Mouse (Mus musculus) hindbrain, embryonic 11.5 days (tissue): Measurements from ENCODE around the gene Zfp985. TPM values are rescaled to one million over a fixed set of nuclear protein-coding genes. Genes with fewer than 3 reads are reported as not detected.
"Not testable (repeated sequence)": the region's sequence is repeated elsewhere in the genome, so short reads cannot be mapped to it uniquely, and the experiment has no call there.

Source experiments
- ATAC-seq: fragments of 200-750 bp; cut with Nextera tagmentation; 2 replicates; pipeline ENCODE4 v1.8.0; 2017; ENCODE audit warnings: mild to moderate bottlenecking, moderate TSS enrichment, moderate library complexity; ENCODE audit not compliant: low FRiP score
- DNase-seq: peaks from one replicate; pipeline ENCODE4 v3.0.0-alpha.2; 2015; ENCODE audit warnings: low spot score
- H3K27ac ChIP-seq: fragments of 300-500 bp; sonication (generic); 2 replicates; pipeline ENCODE4 v1.5.1; 2014; ENCODE audit warnings: mild to moderate bottlenecking, low read depth, low read length
- H3K27me3 ChIP-seq: fragments of 300-500 bp; sonication (generic); 2 replicates; pipeline ENCODE4 v1.6.1; 2014; ENCODE audit warnings: mild to moderate bottlenecking, low read length, moderate library complexity, mixed read lengths; ENCODE audit not compliant: control insufficient read depth, insufficient read depth
- H3K36me3 ChIP-seq: fragments of 300-500 bp; sonication (generic); 2 replicates; pipeline ENCODE4 v1.6.1; 2014; ENCODE audit warnings: mild to moderate bottlenecking, low read length, moderate library complexity, mixed read lengths; ENCODE audit not compliant: control insufficient read depth, insufficient read depth
- H3K4me1 ChIP-seq: fragments of 300-500 bp; sonication (generic); replicated peaks from 2 replicates; pipeline ENCODE4 v1.6.1; 2014; ENCODE audit warnings: low read length, mixed read lengths; ENCODE audit not compliant: control insufficient read depth, insufficient read depth
- H3K4me2 ChIP-seq: fragments of 300-500 bp; sonication (generic); replicated peaks from 2 replicates; pipeline ENCODE4 v1.6.1; 2014; ENCODE audit warnings: mild to moderate bottlenecking, low read depth, low read length
- H3K4me3 ChIP-seq: fragments of 300-500 bp; sonication (generic); 2 replicates; pipeline ENCODE4 v1.5.1; 2014; ENCODE audit warnings: low read depth, low read length
- H3K9ac ChIP-seq: fragments of 300-500 bp; sonication (generic); 2 replicates; pipeline ENCODE4 v1.6.1; 2014; ENCODE audit warnings: low read depth, low read length
- H3K9me3 ChIP-seq: fragments of 300-500 bp; sonication (generic); 2 replicates; pipeline ENCODE4 v1.6.1; 2016; ENCODE audit warnings: low read length; ENCODE audit not compliant: control insufficient read depth
- WGBS: fragments of 180-500 bp; shearing (Covaris S2); extraction: QIAGEN DNeasy Blood & Tissue Kit; methylation state at CpG from one replicate; pipeline ENCODE4 v1.1.7; 2014; 5-methylcytosine and 5-hydroxymethylcytosine counted together
- polyA plus RNA-seq: library from polyadenylated mRNA; unstranded; fragments of >200 nt; fragmentation: Nextera tagmentation; extraction: Ambion mirVana; gene quantifications from 2 replicates; pipeline ENCODE4 v1.2.1, GENCODE M21; 2014

The Zfp985 gene
- polyA plus RNA-seq, 1 experiment from 2014 or later = 0.17 TPM

GRCm38 (mm10) chr4:147541105-147541504 lies 12.0 kb upstream of the Zfp985 start:
- no peaks in the 10 kb centered on the region for H3K4me1 ChIP-seq
- DNase-seq (no peak), ATAC-seq (no peak)
- peaks cover 9% of the 10 kb centered on the region; the same call in 1 of the 2 replicates for H3K9me3 ChIP-seq
- H3K9ac ChIP-seq = no peak overlapping the region
- no peaks in the 10 kb centered on the region for H3K27me3 ChIP-seq
- H3K36me3 ChIP-seq = no peaks in the 10 kb centered on the region
- no peak overlapping the region for H3K4me2 ChIP-seq
- H3K4me3 ChIP-seq = no peak overlapping the region
- no peak overlapping the region for H3K27ac ChIP-seq

GRCm38 (mm10) chr4:147554361-147554760 lies 1.3 kb downstream of the Zfp985 start:
- not testable (repeated sequence) for H3K27me3 ChIP-seq, H3K36me3 ChIP-seq, H3K4me2 ChIP-seq, DNase-seq, H3K9me3 ChIP-seq, H3K27ac ChIP-seq, H3K9ac ChIP-seq, ATAC-seq, H3K4me1 ChIP-seq, H3K4me3 ChIP-seq
- 79% methylated on average over 2 of the region's 2 CpGs for WGBS

- H3K9me3 ChIP-seq, H3K9ac ChIP-seq, ATAC-seq, H3K4me1 ChIP-seq, DNase-seq, H3K4me2 ChIP-seq, H3K27ac ChIP-seq, H3K27me3 ChIP-seq, H3K36me3 ChIP-seq, H3K4me3 ChIP-seq: not testable (repeated sequence)
- 70% methylated on average over 1 of the region's 1 CpGs for WGBS
Measured at GRCm38 (mm10) chr4:147556921-147557320, 3.8 kb downstream of the Zfp985 start.

GRCm38 (mm10) chr4:147558011-147558410 lies 4.9 kb downstream of the Zfp985 start:
- ATAC-seq = not testable (repeated sequence)

GRCm38 (mm10) chr4:147559096-147559495 lies 6.0 kb downstream of the Zfp985 start:
- H3K4me2 ChIP-seq, H3K36me3 ChIP-seq, H3K4me3 ChIP-seq, DNase-seq, H3K9me3 ChIP-seq, ATAC-seq, H3K9ac ChIP-seq, H3K27me3 ChIP-seq, H3K4me1 ChIP-seq, H3K27ac ChIP-seq: not testable (repeated sequence)
- WGBS = 62% methylated on average over 1 of the region's 1 CpGs

More at GRCm38 (mm10) chr4:147558011-147558410, 4.9 kb downstream of the Zfp985 start:
- H3K36me3 ChIP-seq, H3K4me3 ChIP-seq, DNase-seq, H3K4me2 ChIP-seq, H3K9me3 ChIP-seq, H3K9ac ChIP-seq, H3K4me1 ChIP-seq, H3K27me3 ChIP-seq, H3K27ac ChIP-seq: not testable (repeated sequence)

- no peaks in the 10 kb centered on the region for H3K27me3 ChIP-seq
- no peaks in the 10 kb centered on the region for H3K36me3 ChIP-seq
- H3K9me3 ChIP-seq = no peaks in the 10 kb centered on the region
- peak; percentile 51 for ATAC-seq
- H3K4me2 ChIP-seq = no peak overlapping the region
- H3K27ac ChIP-seq = no peak overlapping the region
- WGBS = 68% methylated on average over 6 of the region's 6 CpGs
- no peak overlapping the region for H3K4me3 ChIP-seq
- no peak overlapping the region for H3K9ac ChIP-seq
- DNase-seq = no peak
- H3K4me1 ChIP-seq = no peaks in the 10 kb centered on the region
Measured at GRCm38 (mm10) chr4:147565426-147566220, 12.5 kb downstream of the Zfp985 start.

GRCm38 (mm10) chr4:147571156-147571555 lies 18.1 kb downstream of the Zfp985 start:
- H3K9ac ChIP-seq, H3K4me2 ChIP-seq, H3K27me3 ChIP-seq, H3K36me3 ChIP-seq, DNase-seq, H3K9me3 ChIP-seq, H3K4me1 ChIP-seq, H3K27ac ChIP-seq, H3K4me3 ChIP-seq: not testable (repeated sequence)
- ATAC-seq = 0 out of 2 replicates have a peak, but pooled peaks have one; percentile 12
- 87% methylated on average over 8 of the region's 8 CpGs for WGBS

- H3K9me3 ChIP-seq, H3K9ac ChIP-seq, H3K27me3 ChIP-seq, DNase-seq, H3K27ac ChIP-seq, H3K4me3 ChIP-seq, H3K4me1 ChIP-seq, H3K4me2 ChIP-seq, H3K36me3 ChIP-seq, ATAC-seq: not testable (repeated sequence)
- WGBS = 92% methylated on average over 4 of the region's 4 CpGs
Measured at GRCm38 (mm10) chr4:147579371-147579770, 26.3 kb downstream of the Zfp985 start.
